Mouse (Mus musculus): ENCODE measurements at regions not wholly inside any gene's neighbourhood (a gene's known extent, or its start where the extent isn't known, plus 50 kb on each side); places are given as distances from the start of the nearest gene placed in this dataset.

DNA sequence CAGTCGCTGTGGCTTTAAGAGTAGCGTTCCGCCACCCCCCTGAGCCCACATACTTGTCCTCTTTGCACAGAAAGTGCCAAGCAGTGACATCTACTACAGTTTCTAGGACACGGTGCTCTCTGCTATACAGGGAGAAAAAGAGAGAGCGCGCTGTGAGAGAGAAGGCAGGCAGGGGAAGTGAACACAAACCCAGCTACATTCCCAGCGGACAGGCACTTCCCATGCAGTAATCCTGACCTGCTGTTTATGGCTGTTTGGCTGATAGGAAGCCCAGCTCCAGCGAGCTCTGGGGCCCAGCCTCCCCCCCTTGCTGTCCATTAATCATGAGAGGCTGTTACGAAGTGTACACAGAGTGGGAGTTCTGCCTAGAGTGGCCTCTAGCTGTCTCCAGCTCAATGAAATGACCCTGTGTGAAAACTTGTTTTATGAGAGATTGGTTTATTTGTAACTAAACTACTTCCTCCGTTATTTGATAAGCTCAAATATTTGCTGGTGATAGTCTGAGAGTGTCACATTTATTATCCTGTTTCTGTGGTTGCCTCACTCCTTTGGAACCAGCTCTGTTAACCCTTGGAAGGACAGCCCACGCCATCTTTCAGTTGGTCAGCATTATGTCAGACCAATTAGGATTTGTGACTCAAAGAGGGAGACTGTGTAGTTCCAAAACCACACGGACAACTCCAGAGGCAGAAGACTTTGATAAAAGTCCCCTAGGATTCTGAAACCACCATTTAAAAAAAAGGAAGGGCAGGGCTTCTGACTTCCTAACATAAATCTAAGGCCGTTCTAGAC, 164.2 kb downstream of the Spry2 start:
- TF ChIP-seq CTCF (IDR thresholded peaks at IDR 0.05; ENCODE audit: low read depth, low read length) (no peak), GATA2 (IDR thresholded peaks at IDR 0.05; ENCODE audit: borderline replicate concordance, low read depth, low read length) (no peak)
